In genomic region chr12:88784199-88785147, GRCm38 (mm10) we compare ENCODE assay signal across 16 mouse cellular contexts.
DNase-seq lines count a peak whose midpoint lies in the region; ATAC-seq and TF ChIP-seq lines count a peak whose summit lies in the region.
"Had no signal": no experiment of that assay in that cellular context is flagged by ENCODE, and none has a peak within 500 bp of the region (broad histone marks: within the 10 kb centered on the region; RNA-seq: fewer than 3 reads in every experiment).

No protein-coding gene starts in this region.

- no peaks in the 10 kb centered on the region for H3K79me2 ChIP-seq in heart, adult 2 months (replicated peaks; ENCODE audit: control insufficient read depth, insufficient read depth, low read length)

- H3K4me2 ChIP-seq in midbrain, embryonic 13.5 days (replicated peaks) = peak overlapping the region; percentile 4; the same call in 1 of the 2 replicates

- no peak for TF ChIP-seq POLR2A in cerebellum, adult 2 months (IDR thresholded peaks at IDR 0.05; ENCODE audit: borderline replicate concordance, insufficient read depth, low read length)
- TF ChIP-seq POLR2A in heart, adult 2 months (IDR thresholded peaks at IDR 0.05; ENCODE audit: insufficient read depth, low read depth, low read length) = no peak

- TF ChIP-seq CTCF in cerebellum, adult 2 months (IDR thresholded peaks at IDR 0.05; ENCODE audit: borderline replicate concordance, insufficient read depth, low read depth, low read length) = no peak
- TF ChIP-seq CTCF in heart, adult 2 months (IDR thresholded peaks at IDR 0.05) = no peak

- intact Hi-C loops in heart, adult 2 months (cut with DNase I) = no loop called here

- peak; percentile 74 for DNase-seq in Muller cell, postnatal 12 days (ENCODE audit: inconsistent ontology term)
- DNase-seq in brain, adult 2 months (ENCODE audit: low read depth, low spot score) = peak; percentile 44
- no peak for DNase-seq in hindbrain, embryonic 10.5 days (ENCODE audit: low spot score)
- no peak for DNase-seq in cerebellum, adult 2 months
- no peak for DNase-seq in heart, adult 2 months
- no peak for DNase-seq in left cerebral cortex, adult 8-10 months (ENCODE audit: low spot score in 2 of 2)
- DNase-seq in cerebellum, adult 8-10 months = no peak
- DNase-seq: adrenal gland, postnatal 25 days; cerebellum, postnatal 25 days; gastrocnemius, postnatal 36 days; kidney, adult 2 months; layer of hippocampus, adult 9-11 months; left cerebral cortex, postnatal 4 days; spleen, adult 18-20 months had no signal

- no peaks in the 10 kb centered on the region for H3K36me3 ChIP-seq in hindbrain, embryonic 10.5 days
- H3K36me3 ChIP-seq in midbrain, embryonic 13.5 days = no peaks in the 10 kb centered on the region
- H3K36me3 ChIP-seq in heart, adult 2 months (ENCODE audit: control insufficient read depth, insufficient read depth, low read length) = no peaks in the 10 kb centered on the region

- H3K9me3 ChIP-seq in hindbrain, embryonic 10.5 days = no peaks in the 10 kb centered on the region
- no peaks in the 10 kb centered on the region for H3K9me3 ChIP-seq in midbrain, embryonic 13.5 days

- no peak overlapping the region for H3K4me3 ChIP-seq in hindbrain, embryonic 10.5 days
- no peak overlapping the region for H3K4me3 ChIP-seq in midbrain, embryonic 13.5 days (replicated peaks)
- H3K4me3 ChIP-seq in cerebellum, adult 2 months (replicated peaks; ENCODE audit: insufficient read depth, low read depth, low read length) = no peak overlapping the region
- no peak overlapping the region for H3K4me3 ChIP-seq in heart, adult 2 months

- peak overlapping the region; percentile 51 for H3K27ac ChIP-seq in hindbrain, embryonic 10.5 days
- H3K27ac ChIP-seq in midbrain, embryonic 13.5 days = peak overlapping the region; percentile 70
- H3K27ac ChIP-seq in cerebellum, adult 2 months (ENCODE audit: insufficient read depth, low read length) = no peak overlapping the region
- no peak overlapping the region for H3K27ac ChIP-seq in heart, adult 2 months
- H3K27ac ChIP-seq: macrophage had no signal

- no peaks in the 10 kb centered on the region for H3K27me3 ChIP-seq in hindbrain, embryonic 10.5 days (ENCODE audit: insufficient read depth, poor library complexity, severe bottlenecking)
- no peaks in the 10 kb centered on the region for H3K27me3 ChIP-seq in midbrain, embryonic 13.5 days
- H3K27me3 ChIP-seq in cerebellum, adult 2 months (ENCODE audit: control insufficient read depth, insufficient read depth, low read length) = no peaks in the 10 kb centered on the region
- no peaks in the 10 kb centered on the region for H3K27me3 ChIP-seq in heart, adult 2 months (ENCODE audit: control insufficient read depth, insufficient read depth, low read length)

- H3K4me1 ChIP-seq in hindbrain, embryonic 10.5 days (replicated peaks) = peaks cover 10% of the 10 kb centered on the region
- H3K4me1 ChIP-seq in midbrain, embryonic 13.5 days (replicated peaks) = peaks cover 21% of the 10 kb centered on the region
- no peaks in the 10 kb centered on the region for H3K4me1 ChIP-seq in cerebellum, adult 2 months (ENCODE audit: control insufficient read depth, insufficient read depth, low read length)
- no peaks in the 10 kb centered on the region for H3K4me1 ChIP-seq in heart, adult 2 months (ENCODE audit: control insufficient read depth, insufficient read depth, low read length)

- 45% methylated on average over 10 of the region's 10 CpGs for WGBS in hindbrain, embryonic 10.5 days
- 30% methylated on average over 10 of the region's 10 CpGs for WGBS in midbrain, embryonic 13.5 days
- WGBS in cerebellum, adult 2 months = 30% methylated on average over 10 of the region's 10 CpGs
- 57% methylated on average over 10 of the region's 10 CpGs for WGBS in heart, adult 2 months

- no peak for TF ChIP-seq EP300 in heart, adult 2 months (IDR thresholded peaks at IDR 0.05; ENCODE audit: insufficient read depth, low read depth, low read length)

- peak overlapping the region; percentile 28 for H3K9ac ChIP-seq in midbrain, embryonic 13.5 days (replicated peaks)
- H3K9ac ChIP-seq in heart, adult 2 months (ENCODE audit: low read depth, low read length) = no peak overlapping the region

- ATAC-seq in midbrain, embryonic 13.5 days = peak; percentile 93

Comparison
In these comparisons a context has a peak if more than half of its experiments do, and no peak if none do; other contexts are left out.
1. DNase-seq: peak in Muller cell, postnatal 12 days (single experiment) and brain, adult 2 months (single experiment); none in hindbrain, embryonic 10.5 days (single experiment), cerebellum, adult 2 months (0 of 2), heart, adult 2 months (0 of 2), left cerebral cortex, adult 8-10 months (0 of 2) and cerebellum, adult 8-10 months (single experiment).
2. H3K27ac ChIP-seq: peak in hindbrain, embryonic 10.5 days (single experiment) and midbrain, embryonic 13.5 days (single experiment); none in cerebellum, adult 2 months (single experiment) and heart, adult 2 months (single experiment).